Mouse (Mus musculus): Measurements from ENCODE around the gene Rnf6.

GRCm38 (mm10) chr5:146223786-146224185, 2.4 kb upstream of the Rnf6 start:
- no peak for TF ChIP-seq POLR2A (IDR thresholded peaks at IDR 0.05; ENCODE audit: low read depth, low read length)
- TF ChIP-seq CTCF (conservative IDR thresholded peaks at IDR 0.05; ENCODE audit: insufficient read depth, insufficient read length, low read depth, low read length): no peak
